Mouse (Mus musculus): ENCODE measurements around the gene Reep3.

DNA sequence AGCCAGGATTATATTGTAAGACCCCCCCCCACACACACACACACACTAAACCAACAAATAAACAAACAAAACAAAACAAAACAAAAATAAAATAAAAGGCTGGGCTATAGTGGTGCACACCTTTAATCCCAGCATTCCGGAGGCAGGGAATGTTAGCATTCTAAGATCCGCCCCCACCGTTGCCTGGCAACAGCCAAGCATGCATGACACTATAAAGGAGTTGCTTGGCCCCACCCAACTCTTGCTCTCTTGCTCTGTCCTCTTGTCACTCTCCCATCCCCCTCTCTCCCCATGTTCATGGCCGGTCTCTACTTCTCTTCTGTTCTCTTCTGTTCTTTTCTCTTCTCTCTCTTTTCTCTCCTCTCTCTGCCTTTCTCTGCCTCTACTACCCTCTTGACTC, 128.2 kb downstream of the Reep3 start:
- no peak for TF ChIP-seq EP300 (IDR thresholded peaks at IDR 0.05; ENCODE audit: low read length)
- TF ChIP-seq MYC (IDR thresholded peaks at IDR 0.05; ENCODE audit: low read depth, low read length), result no peak
- TF ChIP-seq POLR2AphosphoS2 (IDR thresholded peaks at IDR 0.05; ENCODE audit: low read depth, low read length), result no peak
- no peak for TF ChIP-seq SIN3A (IDR thresholded peaks at IDR 0.05; ENCODE audit: low read length)
- TF ChIP-seq HCFC1 (IDR thresholded peaks at IDR 0.05; ENCODE audit: low read depth, low read length), result no peak
- no peak for TF ChIP-seq POLR2A (IDR thresholded peaks at IDR 0.05; ENCODE audit: low read depth, low read length)
- TF ChIP-seq JUND (conservative IDR thresholded peaks at IDR 0.05; ENCODE audit: low read depth, low read length), result no peak
- no peak for TF ChIP-seq BHLHE40 (IDR thresholded peaks at IDR 0.05; ENCODE audit: low read depth, low read length)

All from CH12.LX (cell line).